Mouse (Mus musculus): ENCODE results near the gene Cdk14.

DNA sequence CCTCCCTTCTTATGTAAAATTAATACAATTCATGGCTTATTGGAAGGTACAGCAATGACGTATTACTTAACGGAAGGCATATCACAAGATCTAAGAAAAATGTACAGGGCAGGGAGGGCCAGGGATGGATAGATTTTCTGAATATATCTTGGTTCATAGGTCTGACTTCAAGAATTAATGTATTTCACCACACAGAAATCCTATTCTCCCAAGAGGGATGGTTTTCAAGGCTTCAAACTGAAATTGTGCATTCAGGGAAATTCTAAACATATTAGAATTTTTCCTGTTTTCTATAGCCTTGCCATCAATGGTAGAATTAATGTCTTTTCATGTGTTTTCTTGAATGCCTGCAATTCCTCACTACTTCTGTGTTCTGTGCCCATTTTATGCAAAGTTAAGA is 593.2 kb downstream of the Cdk14 start:
- TF ChIP-seq CTCF (IDR thresholded peaks at IDR 0.05; ENCODE audit: control insufficient read depth, insufficient read depth, insufficient replicate concordance, low read depth, low read length) = no peak
- TF ChIP-seq POLR2A (IDR thresholded peaks at IDR 0.05; ENCODE audit: control insufficient read depth, low read depth, low read length) = no peak

All from testis, adult 2 months (tissue).